Mouse (Mus musculus) frontal cortex, postnatal 14 days (tissue): ENCODE data around the gene Thra.

Experiments used
- DNase-seq, 2 experiments: peaks; one replicate each; pipeline ENCODE4 v3.0.0; 2022; ENCODE audit warnings: low spot score in 2 of 2

The Thra gene

DNA sequence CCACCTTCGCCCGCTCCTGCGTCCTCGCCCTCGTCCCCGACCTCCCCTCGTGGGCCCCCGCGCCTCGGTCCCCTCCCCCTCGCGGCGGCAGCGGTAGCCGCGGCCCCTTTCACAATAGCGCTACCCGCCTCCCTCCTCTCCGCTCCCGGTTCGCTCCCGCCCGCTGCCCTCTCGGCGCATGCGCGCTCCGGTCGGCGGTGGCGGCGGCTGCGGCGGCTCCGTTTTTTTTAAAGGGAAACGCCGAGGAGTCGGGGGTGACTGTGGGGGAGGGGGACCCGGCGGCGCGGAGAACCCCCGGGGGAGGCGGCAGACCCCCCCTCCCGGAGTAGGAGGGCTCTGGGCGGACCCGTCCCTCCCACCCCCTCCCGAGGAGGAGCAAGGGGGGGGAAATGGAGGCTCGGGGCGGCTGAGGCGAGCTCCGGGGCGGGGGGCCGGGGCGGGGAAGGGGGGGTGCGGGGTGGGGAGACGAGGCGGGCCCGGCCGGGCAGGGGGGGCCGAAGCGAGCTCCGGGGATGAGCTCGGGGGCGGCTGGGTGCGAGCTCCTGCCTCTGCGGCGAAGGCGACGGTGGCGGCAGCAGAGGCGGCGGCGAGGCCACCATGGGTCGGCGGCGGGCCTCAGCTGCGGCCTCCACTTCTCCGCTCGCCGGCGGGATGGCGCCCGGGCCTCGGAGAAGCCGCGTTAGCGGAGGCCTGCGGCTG is 54.7 kb downstream of the Thra start, which contains the start of gene Msl1:
TSS of gene Msl1 (plus strand) at position 502 of the 699 bp plus-strand sequence.
- DNase-seq, result peak; percentile 79 to 80

DNA sequence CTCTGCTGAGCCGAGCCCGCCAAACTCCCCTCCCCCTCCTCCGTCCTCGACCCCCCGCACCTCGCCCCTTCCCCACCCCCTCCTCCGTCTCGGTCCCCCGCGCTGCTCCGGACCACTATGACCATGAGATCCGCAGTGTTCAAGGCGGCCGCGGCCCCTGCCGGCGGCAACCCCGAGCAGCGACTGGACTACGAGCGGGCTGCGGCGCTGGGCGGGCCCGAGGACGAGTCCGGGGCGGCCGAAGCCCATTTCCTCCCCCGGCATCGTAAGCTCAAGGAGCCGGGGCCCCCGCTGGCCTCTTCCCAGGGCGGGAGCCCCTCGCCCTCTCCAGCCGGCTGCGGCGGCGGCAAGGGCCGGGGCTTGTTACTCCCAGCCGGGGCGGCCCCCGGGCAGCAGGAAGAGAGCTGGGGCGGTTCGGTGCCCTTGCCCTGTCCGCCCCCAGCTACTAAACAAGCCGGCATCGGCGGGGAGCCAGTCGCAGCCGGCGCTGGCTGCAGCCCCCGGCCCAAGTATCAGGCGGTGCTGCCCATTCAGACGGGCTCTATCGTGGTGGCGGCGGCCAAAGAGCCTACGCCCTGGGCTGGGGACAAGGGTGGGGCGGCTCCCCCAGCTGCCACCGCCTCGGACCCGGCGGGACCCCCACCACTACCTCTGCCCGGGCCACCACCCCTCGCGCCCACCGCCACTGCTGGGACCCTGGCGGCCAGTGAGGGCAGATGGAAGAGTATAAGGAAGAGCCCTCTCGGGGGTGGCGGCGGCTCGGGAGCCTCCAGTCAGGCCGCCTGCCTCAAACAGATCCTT is 55.5 kb downstream of the Thra start:
- no peak for DNase-seq

DNA sequence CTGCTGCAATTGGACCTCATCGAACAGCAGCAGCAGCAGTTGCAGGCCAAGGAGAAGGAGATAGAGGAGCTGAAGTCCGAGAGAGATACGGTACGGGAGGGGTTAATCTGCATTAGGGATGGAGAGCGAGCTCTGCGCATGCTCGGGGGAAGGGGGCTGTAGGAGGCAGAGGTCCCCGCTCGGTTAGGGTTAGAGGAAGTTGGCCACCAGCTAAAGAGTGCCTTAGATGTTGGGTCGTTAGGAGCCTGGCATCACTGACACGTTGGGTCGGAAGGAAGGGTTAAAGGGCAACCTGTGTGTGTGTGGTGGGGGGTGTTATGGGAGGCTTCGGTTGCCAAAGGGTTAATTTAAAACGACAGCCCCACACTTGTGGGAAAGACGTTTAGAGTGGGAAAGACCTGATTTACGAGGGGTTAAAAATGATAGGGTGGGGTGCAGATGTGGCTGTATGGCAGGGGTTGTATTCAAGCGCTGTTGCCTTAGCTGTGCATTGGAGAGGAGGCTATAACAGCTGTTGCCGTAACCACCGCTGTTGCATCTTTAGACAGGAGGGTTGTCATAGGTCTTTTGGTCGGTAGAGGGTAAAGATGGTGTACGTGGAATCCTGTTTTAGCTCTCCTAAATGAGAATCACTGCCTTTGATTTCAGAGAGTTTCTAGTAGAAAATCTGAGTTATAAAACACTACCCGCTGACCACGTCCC is 56.2 kb downstream of the Thra start:
- peak; percentile 64 to 73 for DNase-seq

DNA sequence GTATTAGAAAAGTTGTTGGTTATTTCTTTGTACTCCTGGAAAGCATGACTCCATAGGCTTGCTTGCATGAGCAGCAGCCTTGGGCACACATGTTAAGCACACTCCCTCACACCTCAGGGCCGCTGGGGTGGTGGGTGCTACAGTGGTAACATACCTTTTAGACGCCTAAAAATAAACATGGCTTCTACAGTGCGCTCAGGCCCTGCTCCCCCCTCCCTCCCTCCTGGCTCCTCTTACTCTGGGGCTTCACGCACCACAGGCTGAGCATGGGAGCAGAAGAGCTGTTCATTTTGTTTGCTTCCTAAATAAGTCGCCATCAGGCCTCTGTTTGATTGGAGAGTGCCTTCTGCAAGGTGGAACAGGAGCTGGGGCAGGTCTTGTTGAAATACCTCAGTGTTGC is 56.9 kb downstream of the Thra start:
- DNase-seq, result no peak

DNA sequence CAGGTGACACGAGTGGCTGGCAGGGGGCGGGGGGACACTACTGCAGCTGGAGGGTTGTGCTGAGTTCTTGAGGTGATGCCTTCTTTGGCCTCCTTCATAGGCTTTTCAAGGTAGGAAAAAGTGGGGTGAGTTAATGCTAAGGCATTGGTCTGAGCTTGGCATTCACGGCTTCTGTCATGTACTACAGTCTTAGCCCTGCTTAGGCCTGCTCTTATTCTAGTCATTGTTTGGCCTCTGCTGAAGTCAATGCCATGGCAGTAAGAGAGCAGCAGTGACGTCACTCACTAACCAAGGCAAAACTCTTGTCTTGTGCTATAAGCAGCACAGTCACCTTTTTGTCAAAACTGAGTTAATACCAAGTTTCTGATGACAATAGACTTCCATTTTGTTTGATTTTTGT is 57.5 kb downstream of the Thra start:
- DNase-seq, result no peak

DNA sequence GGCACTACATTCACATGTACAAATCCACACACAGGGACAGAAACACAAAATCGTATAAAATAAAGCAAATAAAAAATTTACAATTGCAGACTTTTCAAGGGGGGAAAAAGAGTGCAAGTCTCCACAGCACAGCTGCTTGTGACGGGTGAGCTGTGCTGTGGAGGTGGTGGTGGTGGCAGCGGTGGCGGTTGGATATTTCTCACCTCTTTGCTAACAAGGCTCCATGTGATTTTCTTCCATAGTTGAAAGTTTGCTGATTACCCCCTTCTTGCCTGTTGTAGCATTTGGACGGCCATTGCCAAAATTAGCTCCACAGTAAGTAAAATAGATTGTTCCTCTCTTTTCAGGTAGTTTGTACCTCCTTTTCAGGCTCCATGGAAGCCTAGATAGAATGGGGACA is 64.2 kb downstream of the Thra start, which contains the start of gene Casc3:
TSS of gene Casc3 (plus strand) at position 301 of the 400 bp plus-strand sequence.
- no peak for DNase-seq

DNA sequence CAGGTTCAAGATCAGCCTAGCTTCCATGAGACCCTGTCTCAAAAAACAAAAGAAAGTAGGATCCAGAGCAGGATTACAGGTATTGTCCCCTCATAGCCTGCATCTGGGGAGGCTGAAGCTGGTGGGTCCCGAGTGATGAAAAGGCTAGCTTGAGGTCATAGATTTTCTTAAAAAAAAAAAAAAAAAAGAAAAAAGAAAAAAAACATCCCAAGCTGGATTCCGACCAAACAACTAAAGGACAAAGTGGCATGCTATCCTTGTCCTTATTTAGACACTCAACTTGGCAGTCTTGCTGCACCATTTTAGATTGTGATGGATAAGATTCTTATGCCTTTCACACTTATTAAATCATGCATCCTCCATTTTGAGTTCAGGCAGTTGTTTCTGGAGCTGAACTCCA is 68.0 kb downstream of the Thra start:
- no peak for DNase-seq

DNA sequence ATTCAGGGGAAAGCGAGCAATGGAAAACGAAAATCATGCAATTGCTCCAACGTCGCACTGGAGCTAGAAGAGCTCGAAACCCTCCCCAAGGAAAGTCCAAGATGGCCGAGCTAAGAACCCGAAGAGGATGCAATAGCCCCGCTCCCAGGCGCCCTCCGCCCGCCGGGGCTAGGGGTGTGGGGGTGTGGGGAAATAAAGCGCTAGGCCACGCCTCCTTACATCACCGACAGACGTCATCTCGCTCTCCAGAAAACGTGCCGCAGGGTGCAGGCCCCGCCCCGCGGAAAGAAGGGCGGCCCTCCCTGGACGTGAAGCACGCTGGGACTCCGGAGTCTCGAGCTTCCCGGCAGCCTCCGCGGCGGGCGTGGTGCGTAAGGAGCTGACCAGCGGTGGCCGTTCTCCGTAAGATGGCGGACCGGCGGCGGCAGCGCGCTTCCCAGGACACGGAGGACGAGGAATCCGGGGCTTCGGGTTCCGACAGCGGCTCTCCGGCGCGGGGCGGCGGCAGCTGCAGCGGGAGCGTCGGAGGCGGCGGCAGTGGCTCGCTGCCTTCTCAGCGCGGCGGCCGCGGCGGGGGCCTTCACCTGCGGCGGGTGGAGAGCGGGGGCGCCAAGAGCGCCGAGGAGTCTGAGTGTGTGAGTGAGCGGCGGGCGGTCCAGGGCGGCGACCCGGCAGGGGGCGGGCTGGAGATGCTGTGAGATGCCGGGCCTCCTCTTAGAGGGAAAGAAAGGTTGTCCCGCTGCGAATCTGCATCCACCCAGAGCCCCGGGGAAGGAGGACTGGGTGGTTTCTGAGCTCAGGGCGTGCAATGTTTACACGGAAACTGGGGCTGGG is 69.2 kb downstream of the Thra start:
- peak; percentile 97 for DNase-seq

DNA sequence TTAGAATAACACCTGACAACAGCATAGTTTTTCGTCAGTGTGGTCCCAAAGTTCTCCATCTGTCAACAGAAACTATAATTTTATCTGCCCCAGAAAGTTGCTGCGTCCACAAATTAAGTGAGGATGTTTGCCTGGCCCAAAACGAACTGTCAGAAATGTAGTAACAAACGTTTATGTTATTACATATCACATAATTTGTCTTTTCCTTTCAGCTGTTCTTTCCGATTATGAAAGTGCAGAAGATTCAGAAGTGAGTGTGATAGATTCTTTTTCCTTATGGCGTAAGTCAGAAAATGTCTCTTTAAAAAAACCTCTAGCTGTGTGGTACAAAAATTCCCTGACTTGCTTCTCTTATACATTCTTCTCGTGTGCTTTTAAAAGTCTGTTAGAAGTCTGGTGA is 70.2 kb downstream of the Thra start:
- no peak for DNase-seq

DNA sequence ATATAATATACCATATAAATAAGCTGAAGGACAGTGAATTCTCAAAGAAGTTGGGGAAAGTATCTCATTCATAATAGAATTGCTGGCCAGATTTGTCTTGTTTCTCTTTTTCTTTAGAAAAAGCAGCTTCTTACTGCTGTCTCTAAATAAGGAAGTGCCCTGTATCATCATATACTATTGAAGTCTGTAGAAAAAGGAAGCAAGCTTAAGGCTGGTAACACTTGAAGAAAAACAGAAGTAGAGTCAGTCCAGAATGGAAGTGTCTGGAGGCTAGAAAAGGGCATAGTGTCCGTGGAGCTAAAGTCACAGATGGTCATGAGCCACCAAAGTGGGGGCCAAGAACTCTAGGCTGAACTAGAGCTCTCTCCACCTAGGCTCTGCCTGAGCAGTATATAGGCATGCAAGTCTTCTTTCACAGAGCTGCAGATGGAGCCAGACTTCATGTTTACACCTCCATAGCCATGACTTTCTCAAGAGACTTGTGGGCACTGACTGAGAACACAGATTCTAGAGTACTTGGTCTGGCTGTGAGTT is 76.3 kb downstream of the Thra start:
- no peak for DNase-seq
